10 mouse cellular contexts compared by ENCODE assay signal in the genomic region with DNA sequence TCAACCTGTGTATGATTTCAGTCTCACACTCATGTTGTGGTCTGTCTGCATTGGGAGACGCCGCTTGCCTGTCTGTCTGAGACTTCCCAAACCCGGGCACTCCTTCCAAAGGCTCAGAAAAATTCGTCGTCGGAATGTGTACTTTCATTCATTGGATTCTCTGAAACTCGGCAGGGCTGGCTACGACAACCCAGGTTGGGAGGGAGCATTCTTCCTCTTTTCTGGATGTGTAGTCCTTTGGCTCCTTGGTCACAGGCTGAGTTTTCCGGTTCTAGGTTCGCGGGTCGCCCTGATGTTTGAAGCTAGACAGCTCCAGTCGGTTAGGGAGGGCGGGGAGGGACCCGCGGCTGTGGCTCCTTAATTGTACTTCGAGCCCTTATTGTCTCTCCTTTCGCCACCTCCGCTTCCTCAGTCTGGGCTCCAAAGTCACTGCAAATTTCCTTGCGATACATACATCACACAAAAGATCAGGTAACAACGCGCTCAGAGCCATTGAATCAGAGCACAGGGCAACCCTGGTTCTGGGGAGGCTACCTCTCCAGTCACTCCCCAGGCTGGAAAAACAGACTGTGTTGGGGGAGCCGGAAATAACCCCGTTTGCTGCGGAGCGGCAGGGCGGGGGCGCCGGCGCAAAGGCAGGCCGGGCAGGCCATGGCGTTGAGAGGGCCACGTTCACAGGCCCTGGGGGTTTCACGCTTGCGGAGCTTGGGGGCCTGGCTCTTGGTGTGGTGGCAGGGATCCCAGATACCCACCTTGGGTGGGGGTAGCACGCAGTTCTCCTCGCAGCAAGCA. TPM values are rescaled to one million over a fixed set of nuclear protein-coding genes. Genes with fewer than 3 reads are reported as not detected.
DNase-seq lines count a peak whose midpoint lies in the region; ATAC-seq and TF ChIP-seq lines count a peak whose summit lies in the region.
"Had no signal": no experiment of that assay in that cellular context is flagged by ENCODE, and none has a peak within 500 bp of the region (broad histone marks: within the 10 kb centered on the region; RNA-seq: fewer than 3 reads in every experiment).

No protein-coding gene starts in this region.

- TF ChIP-seq EP300 in lung, postnatal 0 days (IDR thresholded peaks at IDR 0.05) = no peak

- DNase-seq in adrenal gland, adult 2 months = peak; percentile 30
- DNase-seq in adrenal gland, postnatal 10 days = no peak
- DNase-seq in lung, postnatal 0 days (ENCODE audit: low spot score) = no peak
- no peak for DNase-seq in lung, postnatal 36 days
- no peak for DNase-seq in hindbrain, postnatal 0 days (ENCODE audit: low spot score)
- no peak for DNase-seq in left cerebral cortex, adult 9 months (ENCODE audit: low spot score in 2 of 2)

- no peaks in the 10 kb centered on the region for H3K36me3 ChIP-seq in lung, postnatal 0 days (ENCODE audit: insufficient read depth, low read length)
- H3K36me3 ChIP-seq in intestine, postnatal 0 days (ENCODE audit: control insufficient read depth, insufficient read depth) = no peaks in the 10 kb centered on the region
- no peaks in the 10 kb centered on the region for H3K36me3 ChIP-seq in neural tube, embryonic 14.5 days (ENCODE audit: control insufficient read depth, insufficient read depth, low read length)
- H3K36me3 ChIP-seq in hindbrain, postnatal 0 days (ENCODE audit: insufficient read depth, low read length) = no peaks in the 10 kb centered on the region

- H3K4me3 ChIP-seq in lung, postnatal 0 days (ENCODE audit: low read depth, low read length) = peak overlapping the region; percentile 35
- H3K4me3 ChIP-seq in intestine, postnatal 0 days (ENCODE audit: low read depth, low read length) = peak overlapping the region; percentile 29
- peak overlapping the region; percentile 87 for H3K4me3 ChIP-seq in neural tube, embryonic 14.5 days (ENCODE audit: low read depth, low read length)
- no peak overlapping the region for H3K4me3 ChIP-seq in hindbrain, postnatal 0 days (ENCODE audit: low read length)

- 2% methylated on average over 37 of the region's 37 CpGs for WGBS in lung, postnatal 0 days
- 2% methylated on average over 37 of the region's 37 CpGs for WGBS in intestine, postnatal 0 days
- WGBS in neural tube, embryonic 14.5 days = 2% methylated on average over 37 of the region's 37 CpGs
- 1% methylated on average over 37 of the region's 37 CpGs for WGBS in hindbrain, postnatal 0 days

- TF ChIP-seq CTCF in lung, postnatal 0 days (IDR thresholded peaks at IDR 0.05) = no peak
- TF ChIP-seq CTCF in intestine, postnatal 0 days (IDR thresholded peaks at IDR 0.05; ENCODE audit: low read depth) = no peak
- no peak for TF ChIP-seq CTCF in hindbrain, postnatal 0 days (IDR thresholded peaks at IDR 0.05; ENCODE audit: low read depth)

- H3K9me3 ChIP-seq in lung, postnatal 0 days (ENCODE audit: low read length) = no peaks in the 10 kb centered on the region
- no peaks in the 10 kb centered on the region for H3K9me3 ChIP-seq in intestine, postnatal 0 days (ENCODE audit: control insufficient read depth)
- no peaks in the 10 kb centered on the region for H3K9me3 ChIP-seq in neural tube, embryonic 14.5 days (ENCODE audit: control insufficient read depth, low read length)
- no peaks in the 10 kb centered on the region for H3K9me3 ChIP-seq in hindbrain, postnatal 0 days (ENCODE audit: low read length)

- no peak overlapping the region for H3K27ac ChIP-seq in lung, postnatal 0 days (ENCODE audit: low read length)
- H3K27ac ChIP-seq in intestine, postnatal 0 days (ENCODE audit: low read depth, low read length) = no peak overlapping the region
- H3K27ac ChIP-seq in neural tube, embryonic 14.5 days (ENCODE audit: low read depth, low read length) = peak overlapping the region; percentile 99
- no peak overlapping the region for H3K27ac ChIP-seq in hindbrain, postnatal 0 days

- H3K9ac ChIP-seq in lung, postnatal 0 days (replicated peaks; ENCODE audit: low read depth) = no peak overlapping the region
- H3K9ac ChIP-seq in intestine, postnatal 0 days (ENCODE audit: low read depth, low read length) = no peak overlapping the region
- H3K9ac ChIP-seq in neural tube, embryonic 14.5 days (replicated peaks; ENCODE audit: low read depth, low read length) = peak overlapping the region; percentile 100
- H3K9ac ChIP-seq in hindbrain, postnatal 0 days (replicated peaks; ENCODE audit: low read length) = no peak overlapping the region

- ATAC-seq in lung, postnatal 0 days = no peak
- ATAC-seq in intestine, postnatal 0 days = no peak; the same call in 1 of the 2 replicates
- peak; percentile 14; the same call in 1 of the 2 replicates for ATAC-seq in neural tube, embryonic 14.5 days (ENCODE audit: low read depth)
- no peak for ATAC-seq in hindbrain, postnatal 0 days
- ATAC-seq: forebrain, embryonic 16.5 days had no signal

- H3K27me3 ChIP-seq in lung, postnatal 0 days (replicated peaks; ENCODE audit: insufficient read depth, low read length) = peaks cover 86% of the 10 kb centered on the region
- peaks cover 99% of the 10 kb centered on the region for H3K27me3 ChIP-seq in intestine, postnatal 0 days (replicated peaks; ENCODE audit: control insufficient read depth, insufficient read depth, low read length)
- no peaks in the 10 kb centered on the region for H3K27me3 ChIP-seq in neural tube, embryonic 14.5 days (ENCODE audit: control insufficient read depth, insufficient read depth, low read length)
- peaks cover 84% of the 10 kb centered on the region for H3K27me3 ChIP-seq in hindbrain, postnatal 0 days (ENCODE audit: insufficient read depth, low read length)

- peak overlapping the region; percentile 49 for H3K4me2 ChIP-seq in lung, postnatal 0 days (replicated peaks; ENCODE audit: low read depth, low read length)
- H3K4me2 ChIP-seq in intestine, postnatal 0 days (replicated peaks; ENCODE audit: low read depth) = peak overlapping the region; percentile 45
- peak overlapping the region; percentile 94 for H3K4me2 ChIP-seq in neural tube, embryonic 14.5 days (ENCODE audit: low read depth, low read length)
- no peak overlapping the region for H3K4me2 ChIP-seq in hindbrain, postnatal 0 days (ENCODE audit: low read depth, low read length)

- H3K4me1 ChIP-seq in lung, postnatal 0 days (ENCODE audit: insufficient read depth, low read depth, low read length) = no peaks in the 10 kb centered on the region
- no peaks in the 10 kb centered on the region for H3K4me1 ChIP-seq in intestine, postnatal 0 days (replicated peaks; ENCODE audit: control insufficient read depth, insufficient read depth, low read length)
- peaks cover 8% of the 10 kb centered on the region for H3K4me1 ChIP-seq in neural tube, embryonic 14.5 days (ENCODE audit: control insufficient read depth, insufficient read depth, low read length)
- no peaks in the 10 kb centered on the region for H3K4me1 ChIP-seq in hindbrain, postnatal 0 days (ENCODE audit: insufficient read depth, low read length)

RNA-seq across cellular contexts. Expression of a gene that starts 0.6 kb away (rescaled TPM):
- total RNA-seq in adrenal gland, adult 2 months (2021) = 1 to 10 TPM in 1 of 2 experiments, under 1 TPM in 1; 0.49 to 1.8 TPM
- 3.7 and 6.7 TPM in 2 replicates for polyA plus RNA-seq in adrenal gland, adult 2 months (2012; rRNA removed)
- 1 to 10 TPM; 2.4 to 3.2 TPM for total RNA-seq in adrenal gland, postnatal 10 days (2021)
- polyA plus RNA-seq in lung, postnatal 0 days (2015; fragmentation: Nextera tagmentation; extraction: Ambion mirVana) = not detected in 2 replicates
- 0.43 and 0.58 TPM in 2 replicates for polyA plus RNA-seq in intestine, postnatal 0 days (2015; fragmentation: Nextera tagmentation; extraction: Ambion mirVana)
- 46.9 and 49.8 TPM in 2 replicates for polyA plus RNA-seq in neural tube, embryonic 14.5 days (2014; fragmentation: Nextera tagmentation; extraction: Ambion mirVana)
- not detected in 2 replicates for total RNA-seq in hindbrain, postnatal 0 days (2014; rRNA removed)
- polyA plus RNA-seq in hindbrain, postnatal 0 days (2015; fragmentation: Nextera tagmentation; extraction: Ambion mirVana) = not detected in 2 replicates
- total RNA-seq: left cerebral cortex, adult 8-10 months had no signal
- polyA plus RNA-seq: forebrain, embryonic 16.5 days had no signal

RNA-seq across cellular contexts. Expression of a gene that starts 9.6 kb away (rescaled TPM):
- total RNA-seq in adrenal gland, adult 2 months (2021) = 10 to 100 TPM in 1 of 2 experiments, 1 to 10 TPM in 1; 6.7 to 10.3 TPM
- 7.0 and 7.5 TPM in 2 replicates for polyA plus RNA-seq in adrenal gland, adult 2 months (2012; rRNA removed)
- total RNA-seq in adrenal gland, postnatal 10 days (2021) = 1 to 10 TPM; 5.5 to 6.9 TPM
- 0.23 TPM in 1 of 2 replicates, not detected in the other for polyA plus RNA-seq in lung, postnatal 0 days (2015; fragmentation: Nextera tagmentation; extraction: Ambion mirVana)
- 3.4 and 3.9 TPM in 2 replicates for polyA plus RNA-seq in intestine, postnatal 0 days (2015; fragmentation: Nextera tagmentation; extraction: Ambion mirVana)
- polyA plus RNA-seq in neural tube, embryonic 14.5 days (2014; fragmentation: Nextera tagmentation; extraction: Ambion mirVana) = 3.6 and 10.2 TPM in 2 replicates
- total RNA-seq in hindbrain, postnatal 0 days (2014; rRNA removed) = 5.4 and 8.7 TPM in 2 replicates
- polyA plus RNA-seq in hindbrain, postnatal 0 days (2015; fragmentation: Nextera tagmentation; extraction: Ambion mirVana) = 6.4 and 7.3 TPM in 2 replicates
- total RNA-seq: left cerebral cortex, adult 8-10 months had no signal
- polyA plus RNA-seq: forebrain, embryonic 16.5 days had no signal

RNA-seq across cellular contexts. Expression of a gene that starts 10.2 kb away (rescaled TPM):
- total RNA-seq in adrenal gland, adult 2 months (2021) = under 1 TPM; 0.31 to 0.43 TPM
- 0.10 TPM in 1 of 2 replicates, not detected in the other for polyA plus RNA-seq in adrenal gland, adult 2 months (2012; rRNA removed)
- total RNA-seq in adrenal gland, postnatal 10 days (2021) = 1 to 10 TPM in 1 of 2 experiments, under 1 TPM in 1; 0.94 to 1.4 TPM
- not detected in 2 replicates for polyA plus RNA-seq in lung, postnatal 0 days (2015; fragmentation: Nextera tagmentation; extraction: Ambion mirVana)
- 0.25 TPM in 1 of 2 replicates, not detected in the other for polyA plus RNA-seq in intestine, postnatal 0 days (2015; fragmentation: Nextera tagmentation; extraction: Ambion mirVana)
- polyA plus RNA-seq in neural tube, embryonic 14.5 days (2014; fragmentation: Nextera tagmentation; extraction: Ambion mirVana) = 46.1 and 94.7 TPM in 2 replicates
- total RNA-seq in hindbrain, postnatal 0 days (2014; rRNA removed) = not detected in 2 replicates
- polyA plus RNA-seq in hindbrain, postnatal 0 days (2015; fragmentation: Nextera tagmentation; extraction: Ambion mirVana) = not detected in 2 replicates
- total RNA-seq: left cerebral cortex, adult 8-10 months had no signal
- polyA plus RNA-seq: forebrain, embryonic 16.5 days had no signal

RNA-seq across cellular contexts. Expression of a gene that starts 13.6 kb away (rescaled TPM):
- 10 to 100 TPM; 30.6 to 40.1 TPM for total RNA-seq in adrenal gland, adult 2 months (2021)
- polyA plus RNA-seq in adrenal gland, adult 2 months (2012; rRNA removed) = 13.4 and 17.9 TPM in 2 replicates
- 10 to 100 TPM; 17.0 to 21.0 TPM for total RNA-seq in adrenal gland, postnatal 10 days (2021)
- polyA plus RNA-seq in lung, postnatal 0 days (2015; fragmentation: Nextera tagmentation; extraction: Ambion mirVana) = not detected in 2 replicates
- polyA plus RNA-seq in intestine, postnatal 0 days (2015; fragmentation: Nextera tagmentation; extraction: Ambion mirVana) = 3.5 and 4.6 TPM in 2 replicates
- 50.1 and 136 TPM in 2 replicates for polyA plus RNA-seq in neural tube, embryonic 14.5 days (2014; fragmentation: Nextera tagmentation; extraction: Ambion mirVana)
- total RNA-seq in hindbrain, postnatal 0 days (2014; rRNA removed) = 0.26 TPM in 1 of 2 replicates, not detected in the other
- polyA plus RNA-seq in hindbrain, postnatal 0 days (2015; fragmentation: Nextera tagmentation; extraction: Ambion mirVana) = not detected in 2 replicates
- total RNA-seq: left cerebral cortex, adult 8-10 months had no signal
- polyA plus RNA-seq: forebrain, embryonic 16.5 days had no signal

RNA-seq across cellular contexts. Expression of a gene that starts 21.2 kb away (rescaled TPM):
- 10 to 100 TPM; 52.2 to 60.3 TPM for total RNA-seq in adrenal gland, adult 2 months (2021)
- 41.6 and 58.1 TPM in 2 replicates for polyA plus RNA-seq in adrenal gland, adult 2 months (2012; rRNA removed)
- total RNA-seq in adrenal gland, postnatal 10 days (2021) = 10 to 100 TPM; 25.1 to 35.7 TPM
- not detected in 2 replicates for polyA plus RNA-seq in lung, postnatal 0 days (2015; fragmentation: Nextera tagmentation; extraction: Ambion mirVana)
- polyA plus RNA-seq in intestine, postnatal 0 days (2015; fragmentation: Nextera tagmentation; extraction: Ambion mirVana) = 3.0 and 3.5 TPM in 2 replicates
- 23.0 and 38.7 TPM in 2 replicates for polyA plus RNA-seq in neural tube, embryonic 14.5 days (2014; fragmentation: Nextera tagmentation; extraction: Ambion mirVana)
- total RNA-seq in hindbrain, postnatal 0 days (2014; rRNA removed) = 0.43 and 1.4 TPM in 2 replicates
- polyA plus RNA-seq in hindbrain, postnatal 0 days (2015; fragmentation: Nextera tagmentation; extraction: Ambion mirVana) = 0.59 and 1.2 TPM in 2 replicates
- total RNA-seq: left cerebral cortex, adult 8-10 months had no signal
- polyA plus RNA-seq: forebrain, embryonic 16.5 days had no signal

Comparison
In these comparisons a context has a peak if more than half of its experiments do, and no peak if none do; other contexts are left out.
1. RNA of a gene that starts 10.2 kb away (polyA plus RNA-seq): 46.1 to 94.7 TPM in neural tube, embryonic 14.5 days; 0.25 TPM in intestine, postnatal 0 days, 0.10 TPM in adrenal gland, adult 2 months, not detected in lung, postnatal 0 days and not detected in hindbrain, postnatal 0 days; every median in the first group is over 10 times any median in the second.